Mouse (Mus musculus) limb, embryonic 14.5 days (tissue): ENCODE results near the gene Gh. TPM values are rescaled to one million over a fixed set of nuclear protein-coding genes. Genes with fewer than 3 reads are reported as not detected.

ENCODE experiments used
- ATAC-seq: fragments of 200-750 bp; cut with Nextera tagmentation; 2 replicates; pipeline ENCODE4 v1.8.0; 2017; ENCODE audit warnings: low read depth, moderate number of reproducible peaks, moderate TSS enrichment; ENCODE audit not compliant: low FRiP score
- DNase-seq: peaks from one replicate; pipeline ENCODE4 v3.0.0-alpha.2; 2015; ENCODE audit warnings: low spot score
- H3K27ac ChIP-seq: fragments of 300-500 bp; sonication (generic); replicated peaks from 2 replicates; pipeline ENCODE4 v1.5.1; 2014; ENCODE audit warnings: low read depth, mild to moderate bottlenecking, low read length, moderate library complexity, mixed read lengths
- H3K27me3 ChIP-seq: fragments of 300-500 bp; sonication (generic); 2 replicates; pipeline ENCODE4 v1.6.1; 2014; ENCODE audit warnings: low read length, mixed read lengths; ENCODE audit not compliant: control insufficient read depth, insufficient read depth
- H3K36me3 ChIP-seq: fragments of 300-500 bp; sonication (generic); 2 replicates; pipeline ENCODE4 v1.6.1; 2014; ENCODE audit warnings: mild to moderate bottlenecking, low read length, moderate library complexity, mixed read lengths; ENCODE audit not compliant: control insufficient read depth, insufficient read depth
- H3K4me1 ChIP-seq: fragments of 300-500 bp; sonication (generic); 2 replicates; pipeline ENCODE4 v1.6.1; 2014; ENCODE audit warnings: antibody characterized with exemption, low read length, mixed read lengths; ENCODE audit not compliant: control insufficient read depth, insufficient read depth
- H3K4me2 ChIP-seq: fragments of 300-500 bp; sonication (generic); replicated peaks from 2 replicates; pipeline ENCODE4 v1.6.1; 2014; ENCODE audit warnings: low read depth, mild to moderate bottlenecking, low read length, moderate library complexity; ENCODE audit not compliant: severe bottlenecking
- H3K4me3 ChIP-seq: fragments of 300-500 bp; sonication (generic); replicated peaks from 2 replicates; pipeline ENCODE4 v1.5.1; 2014; ENCODE audit warnings: low read length
- H3K9ac ChIP-seq: fragments of 300-500 bp; sonication (generic); 2 replicates; pipeline ENCODE4 v1.6.1; 2014; ENCODE audit warnings: mild to moderate bottlenecking, low read depth, low read length, moderate library complexity; ENCODE audit not compliant: severe bottlenecking
- H3K9me3 ChIP-seq: fragments of 300-500 bp; sonication (generic); 2 replicates; pipeline ENCODE4 v1.6.1; 2016; ENCODE audit warnings: low read length; ENCODE audit not compliant: control insufficient read depth
- POLR2A ChIP-seq: fragments of 200-500 bp; IDR thresholded peaks from 2 replicates; pipeline ENCODE4 v1.8.0; 2012; ENCODE audit warnings: inconsistent platforms, mild to moderate bottlenecking, moderate library complexity, borderline replicate concordance; ENCODE audit not compliant: insufficient read depth, insufficient read length; ENCODE audit errors: extremely low read depth
- WGBS: fragments of 180-500 bp; shearing (Covaris S2); extraction: QIAGEN DNeasy Blood & Tissue Kit; methylation state at CpG from one replicate; pipeline ENCODE4 v1.1.7; 2014; 5-methylcytosine and 5-hydroxymethylcytosine counted together
- polyA plus RNA-seq, 2 experiments: library from polyadenylated mRNA; depleted of rRNA in 1 of 2; stranded (reverse) in 1 of 2; unstranded in 1 of 2; fragments of >200 nt; fragmentation: Nextera tagmentation in 1 of 2; extraction: Ambion mirVana in 1 of 2; gene quantifications; 2 replicates each; pipeline versions ENCODE4 v1.2.1 to v1.2.3; 2012 to 2014

Gene Gh
- polyA plus RNA-seq, 2 experiments = not detected

DNA sequence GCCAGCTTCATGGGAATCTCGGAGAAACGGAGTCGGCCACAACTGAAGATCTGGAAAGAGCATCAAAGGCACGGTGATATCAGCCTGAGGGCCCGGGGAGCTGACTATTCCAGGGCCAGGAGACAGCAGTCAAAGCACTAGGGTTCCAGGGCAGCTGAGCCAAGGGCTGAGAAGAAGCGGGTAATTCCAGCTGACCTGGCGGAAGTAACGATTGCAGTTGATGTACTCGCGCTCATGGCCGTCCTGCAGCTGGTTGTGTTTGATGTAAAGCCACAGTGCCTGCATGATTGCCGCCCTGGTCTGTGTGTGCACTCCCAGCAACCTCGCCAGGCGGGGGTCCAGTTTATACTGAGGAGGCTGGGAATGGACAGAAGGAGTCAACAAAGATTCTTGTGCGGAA, 36.7 kb downstream of the Gh start:
- no peak for TF ChIP-seq POLR2A
- Histone ChIP-seq H3K36me3 (peaks cover 69% of the 10 kb centered on the region), H3K27ac (no peak overlapping the region), H3K9ac (no peak overlapping the region), H3K4me1 (peaks cover 32% of the 10 kb centered on the region), H3K27me3 (no peaks in the 10 kb centered on the region), H3K4me3 (no peak overlapping the region), H3K9me3 (no peaks in the 10 kb centered on the region), H3K4me2 (no peak overlapping the region)
- no peak for DNase-seq
- WGBS = 90% methylated on average over 15 of the region's 15 CpGs
- no peak for ATAC-seq

GRCm38 (mm10) chr11:106263963-106264362, 37.7 kb downstream of the Gh start:
- H3K4me1 ChIP-seq = peaks cover 24% of the 10 kb centered on the region
- WGBS = 81% methylated on average over 9 of the region's 9 CpGs

DNA sequence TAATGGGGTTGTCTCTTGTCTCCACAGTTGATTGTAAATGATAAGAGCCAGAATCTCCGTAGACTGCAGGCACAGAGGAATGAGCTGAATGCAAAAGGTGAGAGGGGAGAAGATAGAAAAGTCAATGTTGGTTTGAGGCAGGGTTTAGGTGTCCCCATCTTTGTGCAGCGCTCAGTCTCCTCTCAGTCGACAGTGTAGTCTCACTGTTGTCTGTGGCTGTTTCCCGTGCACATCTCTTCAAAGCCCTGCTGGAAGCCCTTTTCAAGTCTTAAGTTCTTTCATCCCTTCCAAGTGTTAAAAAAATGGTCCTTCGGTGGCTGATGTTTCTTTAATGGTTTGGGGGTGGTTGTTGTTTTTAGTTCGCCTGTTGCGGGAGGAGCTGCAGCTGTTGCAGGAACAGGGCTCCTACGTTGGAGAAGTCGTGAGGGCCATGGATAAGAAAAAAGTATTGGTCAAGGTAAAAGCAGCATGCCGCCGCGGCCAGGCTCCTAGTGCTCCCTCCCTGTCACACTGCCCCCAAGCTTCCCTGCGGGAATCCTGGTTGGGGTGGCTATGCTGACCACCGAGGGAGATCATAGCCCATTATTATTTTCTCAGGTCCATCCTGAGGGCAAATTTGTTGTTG, 40.7 kb downstream of the Gh start:
- ATAC-seq (no peak), DNase-seq (no peak)
- H3K9me3 ChIP-seq = no peaks in the 10 kb centered on the region
- no peaks in the 10 kb centered on the region for H3K27me3 ChIP-seq
- 81% methylated on average over 14 of the region's 14 CpGs for WGBS
- no peak overlapping the region for H3K9ac ChIP-seq
- no peak for TF ChIP-seq POLR2A
- peaks cover 8% of the 10 kb centered on the region; the same call in 1 of the 2 replicates for H3K4me1 ChIP-seq
- H3K27ac ChIP-seq = no peak overlapping the region
- peaks cover 75% of the 10 kb centered on the region for H3K36me3 ChIP-seq
- no peak overlapping the region for H3K4me2 ChIP-seq
- no peak overlapping the region for H3K4me3 ChIP-seq

More at GRCm38 (mm10) chr11:106263963-106264362, 37.7 kb downstream of the Gh start:
- Histone ChIP-seq H3K9me3 (no peaks in the 10 kb centered on the region), H3K36me3 (peaks cover 75% of the 10 kb centered on the region), H3K4me2 (no peak overlapping the region), H3K27me3 (no peaks in the 10 kb centered on the region), H3K27ac (no peak overlapping the region), H3K4me3 (no peak overlapping the region), H3K9ac (no peak overlapping the region)
- no peak for ATAC-seq
- TF ChIP-seq POLR2A = no peak
- DNase-seq = no peak

GRCm38 (mm10) chr11:106256775-106257174, 44.9 kb downstream of the Gh start:
- H3K9ac ChIP-seq = peak overlapping the region; percentile 80
- H3K9me3 ChIP-seq = no peaks in the 10 kb centered on the region
- H3K4me2 ChIP-seq = peak overlapping the region; percentile 95
- H3K4me1 ChIP-seq = peaks cover 16% of the 10 kb centered on the region
- peak overlapping the region; percentile 89 for H3K4me3 ChIP-seq
- 70% methylated on average over 5 of the region's 5 CpGs for WGBS
- peaks cover 56% of the 10 kb centered on the region for H3K36me3 ChIP-seq
- ATAC-seq (no peak), DNase-seq (no peak)
- no peak for TF ChIP-seq POLR2A
- H3K27me3 ChIP-seq = no peaks in the 10 kb centered on the region
- H3K27ac ChIP-seq = no peak overlapping the region

- DNase-seq (peak; percentile 96), ATAC-seq (peak; percentile 96)
- H3K4me3 ChIP-seq = peak within 1 kb of the TSS; percentile 89
- H3K9ac ChIP-seq = peak within 1 kb of the TSS; percentile 80
- H3K9me3 ChIP-seq = no peaks in the 10 kb centered on the region
- peak within 1 kb of the TSS; percentile 77 for H3K27ac ChIP-seq
- H3K36me3 ChIP-seq = peaks cover 56% of the 10 kb centered on the region
- 0% methylated on average over 42 of the region's 42 CpGs for WGBS
- peak; percentile 84; the same call in 1 of the 2 replicates for TF ChIP-seq POLR2A
- peak within 1 kb of the TSS; percentile 95 for H3K4me2 ChIP-seq
- H3K27me3 ChIP-seq = no peaks in the 10 kb centered on the region
- peaks cover 16% of the 10 kb centered on the region for H3K4me1 ChIP-seq
Measured at GRCm38 (mm10) chr11:106255685-106256451, 45.8 kb downstream of the Gh start, which contains the start of the genes Ftsj3 and Psmc5. TSS of gene Ftsj3 (minus strand) at chr11:106256079. TSS of gene Psmc5 (plus strand) at chr11:106256154.
